Mouse (Mus musculus): ENCODE data around the gene Helz. TPM values are rescaled to one million over a fixed set of nuclear protein-coding genes. Genes with fewer than 3 reads are reported as not detected.

The Helz gene
- total RNA-seq, 2 experiments from 2014 or later: 17.6 to 25.4 TPM

DNA sequence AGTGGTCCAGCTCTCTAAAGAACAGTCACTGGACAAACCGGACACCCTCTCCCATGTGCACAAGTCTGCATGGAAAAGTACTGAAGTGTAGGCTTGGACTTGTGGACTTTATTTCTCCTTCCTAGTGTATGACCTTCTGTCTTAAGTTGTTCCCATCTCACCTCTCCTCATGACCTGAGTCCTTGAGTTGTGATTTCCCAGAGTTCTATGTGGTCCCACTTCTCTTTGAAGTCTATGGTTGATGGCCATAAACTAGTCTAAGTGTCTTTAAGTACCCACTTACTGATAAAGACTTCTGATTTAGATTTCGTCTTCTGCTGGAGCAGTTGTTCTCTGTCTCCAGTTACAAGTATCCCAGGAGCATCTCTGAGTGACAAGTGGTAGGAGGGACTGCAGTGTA is 119.8 kb downstream of the Helz start:
- ATAC-seq (replicated peaks; ENCODE audit: poor library complexity): no peak

DNA sequence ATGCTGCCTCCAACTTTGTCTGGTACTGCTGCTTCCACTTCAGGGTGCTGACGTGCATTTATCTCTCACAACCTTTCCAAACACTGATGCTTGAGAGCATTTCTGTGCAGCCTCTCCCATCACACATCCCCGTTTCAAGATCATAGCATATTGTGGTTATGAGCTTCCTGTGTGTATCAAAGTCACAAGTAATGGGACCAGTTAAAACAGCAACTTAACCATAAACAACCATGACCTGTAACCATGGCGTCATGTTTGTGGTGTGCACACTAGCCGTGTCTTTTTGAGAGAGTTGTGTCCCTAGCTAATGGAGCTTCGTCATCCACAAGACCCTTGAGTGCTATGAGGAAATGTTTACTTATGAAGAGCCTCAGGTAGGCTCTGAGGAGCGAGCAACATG is 120.5 kb downstream of the Helz start:
- ATAC-seq (replicated peaks; ENCODE audit: poor library complexity): no peak

DNA sequence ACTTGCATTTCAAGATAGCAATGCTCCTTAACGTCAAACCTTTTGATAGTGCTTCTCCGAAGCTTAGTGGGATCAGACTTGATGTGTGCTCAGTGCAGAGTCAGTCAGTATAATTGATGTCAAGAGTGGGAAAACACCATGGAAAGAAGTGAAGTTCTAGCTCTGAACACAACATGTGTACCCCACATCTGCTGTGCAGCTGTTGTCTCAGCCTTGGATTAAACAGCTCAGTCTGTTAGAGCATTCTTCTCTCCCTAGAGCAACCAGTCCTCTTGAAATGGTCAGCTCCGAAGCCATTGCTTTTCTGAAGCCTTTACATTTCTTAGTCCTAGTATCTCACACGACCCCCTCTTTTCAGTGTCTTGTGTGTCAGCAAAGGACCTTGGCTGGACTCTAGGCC is 121.2 kb downstream of the Helz start:
- ATAC-seq (replicated peaks; ENCODE audit: poor library complexity): no peak

DNA sequence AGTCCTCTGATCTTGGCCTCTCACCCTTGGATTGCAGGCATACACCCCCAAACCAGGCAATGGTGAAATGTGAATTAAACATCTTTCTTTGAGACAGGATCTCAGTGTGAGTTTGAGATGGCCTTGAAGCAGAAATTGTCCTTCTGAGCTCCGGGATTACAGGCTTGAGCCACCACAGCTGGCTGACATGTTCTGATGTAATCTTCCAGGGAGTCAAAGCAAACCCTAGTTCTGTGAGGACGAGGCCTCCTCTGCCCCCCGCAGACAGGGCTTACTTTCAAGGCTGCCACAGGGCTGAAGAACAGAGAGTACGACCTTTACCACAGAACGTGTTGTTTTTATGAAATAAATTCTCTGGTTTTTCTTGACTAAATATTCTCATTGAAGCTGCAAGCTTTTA is 126.3 kb downstream of the Helz start:
- ATAC-seq (replicated peaks; ENCODE audit: poor library complexity): no peak

DNA sequence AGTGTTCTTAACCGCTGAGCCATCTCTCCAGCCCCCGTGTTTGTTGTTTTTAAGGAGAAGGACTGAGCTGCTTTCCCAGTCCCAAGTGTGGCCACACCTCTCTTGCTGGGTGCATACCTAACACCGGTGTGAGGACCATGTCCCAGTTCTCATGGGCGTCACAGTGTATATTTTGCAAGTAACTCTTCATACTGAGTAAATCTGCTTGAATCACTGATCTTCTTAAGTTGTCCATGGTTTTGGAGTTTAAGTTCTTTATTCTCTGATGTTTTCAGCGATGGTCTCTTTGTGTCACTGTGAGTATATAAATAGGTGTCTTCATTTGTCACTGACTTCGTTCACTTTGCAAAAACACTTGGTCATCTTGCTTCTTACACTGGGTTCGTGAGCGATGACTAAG is 126.9 kb downstream of the Helz start:
- no peak for ATAC-seq (replicated peaks; ENCODE audit: poor library complexity)

- no peak for ATAC-seq (replicated peaks; ENCODE audit: poor library complexity)
Measured at GRCm38 (mm10) chr11:107675246-107675645, 127.5 kb downstream of the Helz start.

DNA sequence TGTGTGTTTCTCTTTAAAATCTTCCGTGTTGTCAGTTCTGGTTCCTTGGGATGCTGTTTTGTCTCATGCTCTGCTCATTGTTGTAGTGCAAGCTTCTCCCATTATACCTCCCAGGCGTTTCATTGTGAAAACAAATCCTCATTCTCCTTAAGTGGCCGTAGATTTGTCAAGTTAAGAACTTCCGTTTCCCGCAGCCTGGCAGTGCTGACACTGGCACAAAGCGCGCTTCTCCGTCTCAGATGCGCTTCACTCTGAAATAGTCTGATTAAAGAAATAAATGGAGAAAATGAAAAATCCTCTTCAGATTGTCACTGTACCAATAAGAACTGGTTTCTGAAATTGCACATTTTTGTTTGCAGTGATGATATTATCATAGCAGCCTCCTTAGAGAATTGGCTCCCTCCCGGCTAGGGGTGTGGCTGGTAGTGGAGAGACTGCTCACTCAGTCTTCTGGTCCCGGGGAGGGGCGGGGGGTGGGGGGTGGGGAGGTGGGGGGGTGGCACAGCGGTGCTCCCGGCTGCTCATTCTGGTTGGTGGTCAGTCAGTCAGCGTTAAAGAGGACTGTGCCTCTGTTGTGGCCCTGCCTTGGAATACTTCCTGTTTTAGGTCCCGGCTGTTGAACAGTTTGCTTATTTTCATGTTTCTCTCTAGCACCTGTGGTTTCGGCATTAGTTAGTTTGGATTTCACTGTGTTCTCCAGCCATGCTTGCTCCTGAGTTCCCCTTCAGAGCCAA is 128.6 kb downstream of the Helz start:
- ATAC-seq (replicated peaks; ENCODE audit: poor library complexity): peak; percentile 37; the same call in 1 of the 2 replicates

DNA sequence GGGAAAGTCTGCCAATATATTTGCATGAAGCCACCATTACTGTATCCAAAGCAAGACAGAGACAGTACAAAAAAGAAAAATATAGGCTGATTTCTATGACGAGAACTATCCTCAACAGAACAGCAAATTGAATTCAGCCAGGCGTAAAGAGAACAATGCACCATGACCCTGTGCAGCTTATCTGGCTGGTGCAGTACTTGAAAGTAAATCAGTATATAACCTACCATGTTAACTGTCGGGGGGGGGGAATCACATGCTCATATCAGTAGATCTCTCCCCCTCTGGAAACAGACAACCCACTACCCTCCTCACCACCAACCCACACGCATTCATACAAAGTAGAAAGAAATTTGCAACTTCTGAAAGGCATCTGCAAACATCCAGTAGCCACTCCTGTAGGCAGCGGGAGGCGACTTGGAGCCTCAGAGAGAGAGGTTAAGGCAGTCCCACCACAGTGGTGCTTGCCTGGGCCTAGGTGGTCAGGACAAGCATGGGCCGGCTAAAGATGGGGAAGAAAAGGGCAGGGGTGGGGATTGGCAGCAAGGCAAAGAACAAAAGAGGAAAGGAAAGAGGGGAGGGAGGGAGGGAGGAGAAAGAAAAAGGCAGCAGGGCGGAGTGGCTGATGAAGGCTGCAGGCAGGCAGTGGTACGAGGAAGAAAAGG is 135.1 kb downstream of the Helz start:
- ATAC-seq (replicated peaks; ENCODE audit: poor library complexity): no peak

GRCm38 (mm10) chr11:107683544-107684465 is 136.1 kb downstream of the Helz start:
- ATAC-seq (replicated peaks; ENCODE audit: poor library complexity): no peak

DNA sequence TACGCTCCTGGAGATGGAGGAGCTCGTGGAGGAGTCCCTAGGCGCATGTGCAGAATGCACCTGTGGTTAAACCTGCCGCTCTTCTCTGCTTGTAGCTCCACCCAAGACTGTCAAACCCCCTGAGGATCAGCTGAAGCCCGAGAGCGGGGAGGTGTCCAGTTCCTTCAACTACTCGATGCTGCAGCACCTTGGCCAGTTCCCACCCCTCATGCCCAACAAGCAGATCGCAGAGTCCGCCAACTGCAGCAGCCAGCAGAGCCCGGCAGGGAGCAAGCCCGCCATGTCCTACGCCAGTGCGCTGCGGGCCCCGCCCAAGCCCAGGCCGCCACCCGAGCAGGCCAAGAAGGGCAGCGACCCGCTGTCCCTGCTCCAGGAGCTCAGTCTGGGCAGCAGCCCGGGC is 138.6 kb downstream of the Helz start:
- ATAC-seq (replicated peaks; ENCODE audit: poor library complexity): no peak

DNA sequence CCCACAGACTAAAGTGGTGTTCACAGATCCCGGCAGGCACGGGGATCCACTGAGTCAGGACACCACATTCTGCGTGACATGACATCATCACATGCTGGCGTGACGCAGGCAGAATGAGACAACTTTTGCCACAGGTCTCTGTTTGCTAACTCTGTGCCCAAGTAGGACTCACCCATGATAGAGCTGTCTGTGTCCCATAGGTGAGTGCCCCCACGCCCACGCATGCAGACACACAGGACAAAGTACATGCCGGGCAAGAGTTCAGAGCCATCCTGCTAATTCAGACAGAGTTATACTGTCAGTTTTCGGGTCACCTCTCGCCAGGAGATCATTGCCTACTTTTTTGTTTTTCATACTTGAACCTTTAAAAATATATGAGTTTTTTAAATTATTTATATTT is 140.8 kb downstream of the Helz start:
- no peak for ATAC-seq (replicated peaks; ENCODE audit: poor library complexity)

DNA sequence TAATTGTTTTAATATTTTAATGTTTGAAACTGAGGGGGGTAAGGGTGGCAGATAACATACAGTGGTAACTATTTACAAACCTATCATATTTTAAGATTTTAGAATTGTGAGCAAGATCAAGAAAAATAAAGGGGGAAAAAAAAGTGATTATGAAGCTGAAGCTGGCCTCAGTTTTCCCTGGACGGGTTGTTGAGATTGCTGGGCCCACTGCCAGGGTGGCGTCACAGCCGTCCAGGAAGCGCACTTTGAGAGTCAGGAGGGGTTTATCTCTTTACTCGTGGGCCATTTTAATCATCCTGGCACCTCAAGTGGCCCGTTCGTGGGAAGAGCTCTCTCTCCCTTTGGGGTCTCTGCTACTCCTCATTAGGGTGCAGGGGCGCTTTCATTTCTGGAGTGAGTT is 143.8 kb downstream of the Helz start:
- ATAC-seq (replicated peaks; ENCODE audit: poor library complexity): no peak

DNA sequence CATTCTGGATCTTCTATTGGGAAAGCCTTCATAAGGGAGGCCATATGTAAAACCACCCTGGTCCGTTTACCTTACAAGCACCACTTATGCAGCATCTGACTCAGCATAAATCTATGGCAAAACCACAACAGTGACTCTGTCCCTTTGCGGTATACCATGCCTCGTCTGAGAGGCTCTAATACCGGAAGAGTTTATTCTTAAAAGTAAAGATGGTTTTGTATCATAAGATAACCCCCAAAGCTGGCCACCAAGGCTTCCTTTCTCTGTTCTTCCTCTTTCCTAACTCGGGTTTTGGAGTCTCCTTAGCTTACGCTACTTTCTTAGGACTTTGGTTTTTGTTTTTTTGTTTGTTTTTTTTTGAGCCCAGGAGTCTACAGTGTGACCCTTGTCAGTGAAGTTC is 145.6 kb downstream of the Helz start:
- ATAC-seq (replicated peaks; ENCODE audit: poor library complexity): peak; percentile 97

GRCm38 (mm10) chr11:107699967-107700366 is 152.2 kb downstream of the Helz start:
- peak; percentile 50 for ATAC-seq (replicated peaks; ENCODE audit: poor library complexity)

GRCm38 (mm10) chr11:107703272-107704134 is 155.8 kb downstream of the Helz start:
- no peak for ATAC-seq (replicated peaks; ENCODE audit: poor library complexity)

DNA sequence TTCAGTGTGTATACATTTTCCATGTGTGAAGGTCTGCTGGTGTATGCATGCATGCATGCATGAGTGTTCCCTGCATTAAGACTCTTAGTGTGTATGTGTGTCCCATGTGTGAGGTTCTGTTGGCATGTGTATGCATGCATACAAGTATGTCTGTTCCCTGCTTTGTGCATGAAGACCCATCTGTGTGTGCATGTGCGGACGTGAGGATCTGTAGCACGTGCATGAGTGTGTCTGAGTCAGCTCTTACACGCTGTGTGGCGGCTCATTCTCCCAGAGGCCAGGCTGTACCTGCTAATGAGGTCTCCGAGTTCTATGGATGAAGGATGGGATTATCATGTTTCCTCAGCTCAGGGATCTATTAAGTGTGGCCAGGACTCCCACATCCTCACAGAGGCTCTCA is 157.3 kb downstream of the Helz start:
- no peak for ATAC-seq (replicated peaks; ENCODE audit: poor library complexity)

GRCm38 (mm10) chr11:107705476-107706074 is 157.8 kb downstream of the Helz start:
- ATAC-seq (replicated peaks; ENCODE audit: poor library complexity): no peak

- ATAC-seq (replicated peaks; ENCODE audit: poor library complexity): no peak
Measured at GRCm38 (mm10) chr11:107707897-107708610, 160.3 kb downstream of the Helz start.

GRCm38 (mm10) chr11:107710379-107710778 is 162.6 kb downstream of the Helz start:
- no peak for ATAC-seq (replicated peaks; ENCODE audit: poor library complexity)

- ATAC-seq (replicated peaks; ENCODE audit: poor library complexity): no peak
Measured at GRCm38 (mm10) chr11:107714368-107714767, 166.6 kb downstream of the Helz start.
